Mouse (Mus musculus): ENCODE data around the gene Edaradd. TPM values are rescaled to one million over a fixed set of nuclear protein-coding genes. Genes with fewer than 3 reads are reported as not detected.

Gene Edaradd
- polyA plus RNA-seq, 1 experiment from 2014 or later: 3.2 TPM

DNA sequence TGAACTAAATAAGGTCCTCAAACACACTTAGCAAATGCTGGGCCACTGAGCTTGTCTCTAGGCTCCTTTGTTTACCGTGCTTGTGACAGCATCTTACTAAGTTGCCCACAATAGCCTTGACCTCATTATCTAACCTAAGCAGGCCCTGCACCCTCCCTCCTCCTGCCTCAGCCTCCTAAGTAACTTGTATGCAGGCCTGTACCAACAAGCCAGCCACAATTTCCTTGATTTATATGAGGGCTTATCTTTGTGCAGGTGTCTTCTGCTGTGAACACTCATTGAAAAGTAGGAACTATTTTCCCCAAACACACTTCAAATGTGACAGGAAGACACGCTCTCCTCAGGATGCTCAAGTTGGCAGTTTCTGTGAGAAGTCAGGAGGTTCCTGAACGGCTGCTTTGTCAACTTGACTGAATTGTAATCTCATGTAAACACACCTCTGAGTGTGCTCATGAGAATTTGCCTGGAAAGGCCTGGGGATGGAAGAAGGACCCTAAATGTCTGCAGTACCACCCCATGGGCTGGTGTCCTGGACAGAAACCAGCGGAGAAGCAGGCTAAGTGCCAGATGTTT lies 17.5 kb downstream of the Edaradd start:
- Histone ChIP-seq H3K4me3 (ENCODE audit: low read depth, low read length) (no peak overlapping the region), H3K9ac (ENCODE audit: low read depth, low read length) (peak overlapping the region; percentile 16; the same call in 1 of the 2 replicates), H3K9me3 (ENCODE audit: control insufficient read depth, low read length) (no peaks in the 10 kb centered on the region), H3K27me3 (replicated peaks; ENCODE audit: control insufficient read depth, insufficient read depth, low read length) (no peaks in the 10 kb centered on the region), H3K4me1 (ENCODE audit: control insufficient read depth, insufficient read depth, low read length) (peaks cover 5% of the 10 kb centered on the region), H3K36me3 (ENCODE audit: control insufficient read depth, insufficient read depth, low read length) (no peaks in the 10 kb centered on the region), H3K27ac (replicated peaks; ENCODE audit: low read depth, low read length) (peak overlapping the region; percentile 75), H3K4me2 (ENCODE audit: low read depth, low read length) (no peak overlapping the region)
- DNase-seq (ENCODE audit: low spot score) (no peak), ATAC-seq (ENCODE audit: low read depth) (no peak)
- 56% methylated on average over 4 of the region's 4 CpGs for WGBS

DNA sequence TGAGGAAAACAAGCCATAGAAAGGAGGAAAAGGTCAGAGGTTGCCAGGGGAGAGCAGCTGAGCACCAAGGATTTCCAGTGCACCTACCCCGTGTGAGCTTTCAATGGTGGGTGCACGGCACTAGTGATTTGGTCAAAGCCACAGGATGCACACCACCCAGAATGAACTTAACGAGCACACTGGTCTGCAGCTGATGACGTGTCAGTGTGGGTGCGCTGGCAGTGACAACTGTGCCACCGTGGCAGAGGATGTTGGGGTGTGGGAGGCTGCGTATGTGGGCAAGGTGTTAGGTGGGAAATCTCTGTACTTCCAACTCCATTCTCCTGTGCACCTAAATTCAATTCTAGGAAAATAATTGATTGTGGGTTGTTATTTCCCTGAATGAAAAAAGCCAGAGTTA lies 21.1 kb downstream of the Edaradd start:
- DNase-seq (ENCODE audit: low spot score): no peak
- Histone ChIP-seq H3K9me3 (ENCODE audit: control insufficient read depth, low read length) (no peaks in the 10 kb centered on the region), H3K36me3 (ENCODE audit: control insufficient read depth, insufficient read depth, low read length) (no peaks in the 10 kb centered on the region), H3K27ac (replicated peaks; ENCODE audit: low read depth, low read length) (no peak overlapping the region), H3K27me3 (replicated peaks; ENCODE audit: control insufficient read depth, insufficient read depth, low read length) (no peaks in the 10 kb centered on the region), H3K9ac (ENCODE audit: low read depth, low read length) (no peak overlapping the region), H3K4me3 (ENCODE audit: low read depth, low read length) (no peak overlapping the region), H3K4me2 (ENCODE audit: low read depth, low read length) (no peak overlapping the region), H3K4me1 (ENCODE audit: control insufficient read depth, insufficient read depth, low read length) (peaks cover 5% of the 10 kb centered on the region)
- 86% methylated on average over 7 of the region's 7 CpGs for WGBS
- ATAC-seq (ENCODE audit: low read depth): no peak

DNA sequence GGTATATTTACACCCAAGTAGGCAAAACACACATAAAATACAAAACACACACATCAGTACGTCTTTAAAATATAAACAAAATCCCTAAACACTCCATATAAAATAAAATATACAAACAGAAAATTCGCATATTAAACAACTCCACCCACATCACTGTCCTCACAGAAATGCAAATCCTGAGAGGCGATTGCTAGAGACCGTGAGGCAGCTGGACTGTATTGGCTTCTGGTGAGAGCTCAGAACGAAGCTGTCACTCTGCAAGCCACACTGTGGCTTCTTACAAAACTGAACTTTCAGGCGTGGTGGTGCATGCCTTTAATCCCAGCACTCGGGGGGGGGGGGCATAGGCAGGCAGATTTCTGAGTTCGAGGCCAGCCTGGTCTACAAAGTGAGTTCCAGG lies 22.4 kb downstream of the Edaradd start:
- no peak overlapping the region for H3K4me2 ChIP-seq (ENCODE audit: low read depth, low read length)
- H3K36me3 ChIP-seq (ENCODE audit: control insufficient read depth, insufficient read depth, low read length): no peaks in the 10 kb centered on the region
- 57% methylated on average over 8 of the region's 8 CpGs for WGBS
- H3K4me1 ChIP-seq (ENCODE audit: control insufficient read depth, insufficient read depth, low read length): no peaks in the 10 kb centered on the region
- ATAC-seq (ENCODE audit: low read depth) (no peak), DNase-seq (ENCODE audit: low spot score) (no peak)
- H3K27ac ChIP-seq (replicated peaks; ENCODE audit: low read depth, low read length): no peak overlapping the region
- H3K27me3 ChIP-seq (replicated peaks; ENCODE audit: control insufficient read depth, insufficient read depth, low read length): no peaks in the 10 kb centered on the region
- no peak overlapping the region for H3K9ac ChIP-seq (ENCODE audit: low read depth, low read length)
- no peak overlapping the region for H3K4me3 ChIP-seq (ENCODE audit: low read depth, low read length)
- no peaks in the 10 kb centered on the region for H3K9me3 ChIP-seq (ENCODE audit: control insufficient read depth, low read length)

DNA sequence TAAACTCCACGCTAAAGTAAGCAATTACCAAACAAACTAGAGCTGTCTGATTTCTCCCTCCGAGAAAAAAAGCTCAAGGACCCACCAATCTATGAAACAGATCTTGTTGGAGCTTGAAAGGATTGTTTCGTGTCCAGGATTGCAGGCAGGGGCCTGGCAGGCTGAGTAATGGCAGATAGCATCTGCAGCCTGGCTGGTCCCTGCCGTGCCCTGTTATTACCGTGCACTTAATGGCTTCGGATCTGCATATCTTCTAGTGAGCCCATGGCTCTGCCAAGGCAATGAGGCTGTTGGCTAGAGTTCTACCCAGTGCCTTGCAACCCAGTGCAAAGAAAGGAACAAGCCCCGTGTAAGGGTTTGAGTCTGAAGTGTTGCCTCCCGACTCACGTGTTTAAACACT lies 25.5 kb downstream of the Edaradd start:
- ATAC-seq (ENCODE audit: low read depth): no peak
- no peaks in the 10 kb centered on the region for H3K27me3 ChIP-seq (replicated peaks; ENCODE audit: control insufficient read depth, insufficient read depth, low read length)
- H3K9ac ChIP-seq (ENCODE audit: low read depth, low read length): no peak overlapping the region
- no peak for DNase-seq (ENCODE audit: low spot score)
- H3K36me3 ChIP-seq (ENCODE audit: control insufficient read depth, insufficient read depth, low read length): no peaks in the 10 kb centered on the region
- no peak overlapping the region for H3K4me3 ChIP-seq (ENCODE audit: low read depth, low read length)
- WGBS: 87% methylated on average over 9 of the region's 9 CpGs
- no peak overlapping the region for H3K27ac ChIP-seq (replicated peaks; ENCODE audit: low read depth, low read length)
- no peaks in the 10 kb centered on the region for H3K9me3 ChIP-seq (ENCODE audit: control insufficient read depth, low read length)
- no peak overlapping the region for H3K4me2 ChIP-seq (ENCODE audit: low read depth, low read length)
- H3K4me1 ChIP-seq (ENCODE audit: control insufficient read depth, insufficient read depth, low read length): no peaks in the 10 kb centered on the region

DNA sequence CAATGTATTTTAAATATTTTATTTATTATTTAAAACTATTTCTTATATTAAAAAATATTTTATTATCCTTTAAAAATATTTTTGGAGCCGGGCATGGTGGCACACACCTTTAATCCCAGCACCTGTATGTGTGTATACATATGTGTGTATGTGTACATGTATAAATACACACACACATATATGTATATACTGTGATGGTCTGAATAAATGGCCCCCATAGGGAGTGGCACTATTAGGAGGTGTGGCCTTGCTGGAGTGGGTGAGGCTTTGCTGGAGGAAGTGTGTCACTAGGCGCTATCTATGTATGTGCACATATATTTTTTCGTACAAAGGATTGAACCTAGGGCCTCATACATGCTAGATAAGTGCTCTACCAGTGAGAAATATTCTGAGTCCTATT lies 27.7 kb downstream of the Edaradd start:
- no peak overlapping the region for H3K4me3 ChIP-seq (ENCODE audit: low read depth, low read length)
- ATAC-seq (ENCODE audit: low read depth): peak; percentile 26; the same call in 1 of the 2 replicates
- WGBS: 84% methylated on average over 3 of the region's 3 CpGs
- no peak overlapping the region for H3K27ac ChIP-seq (replicated peaks; ENCODE audit: low read depth, low read length)
- DNase-seq (ENCODE audit: low spot score): no peak
- no peak overlapping the region for H3K4me2 ChIP-seq (ENCODE audit: low read depth, low read length)
- H3K36me3 ChIP-seq (ENCODE audit: control insufficient read depth, insufficient read depth, low read length): no peaks in the 10 kb centered on the region
- H3K4me1 ChIP-seq (ENCODE audit: control insufficient read depth, insufficient read depth, low read length): no peaks in the 10 kb centered on the region
- H3K9ac ChIP-seq (ENCODE audit: low read depth, low read length): no peak overlapping the region
- H3K27me3 ChIP-seq (replicated peaks; ENCODE audit: control insufficient read depth, insufficient read depth, low read length): no peaks in the 10 kb centered on the region
- no peaks in the 10 kb centered on the region for H3K9me3 ChIP-seq (ENCODE audit: control insufficient read depth, low read length)

DNA sequence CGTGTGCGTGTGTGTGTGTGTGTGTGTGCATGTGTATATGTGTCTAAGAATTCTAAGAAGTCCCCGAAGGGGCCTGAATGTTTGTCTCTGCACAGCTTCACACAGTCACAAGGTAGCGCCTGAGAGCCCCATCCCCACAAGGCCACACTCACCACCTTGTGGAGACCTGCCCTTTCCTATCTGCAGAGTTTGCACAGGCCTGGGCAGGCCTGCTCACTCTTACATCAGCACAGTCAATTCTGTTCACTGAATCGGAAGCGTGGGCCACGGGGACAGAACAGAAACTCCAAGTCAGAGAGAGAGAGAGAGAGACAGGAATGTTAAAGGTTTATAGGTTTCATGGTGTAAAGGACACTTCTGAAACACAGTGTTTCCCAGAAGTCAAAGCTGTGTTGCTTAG lies 34.6 kb downstream of the Edaradd start:
- no peaks in the 10 kb centered on the region for H3K27me3 ChIP-seq (replicated peaks; ENCODE audit: control insufficient read depth, insufficient read depth, low read length)
- ATAC-seq (ENCODE audit: low read depth) (peak; percentile 92), DNase-seq (ENCODE audit: low spot score) (peak; percentile 70)
- no peaks in the 10 kb centered on the region for H3K9me3 ChIP-seq (ENCODE audit: control insufficient read depth, low read length)
- peak overlapping the region; percentile 12 for H3K27ac ChIP-seq (replicated peaks; ENCODE audit: low read depth, low read length)
- H3K4me3 ChIP-seq (ENCODE audit: low read depth, low read length): no peak overlapping the region
- H3K4me1 ChIP-seq (ENCODE audit: control insufficient read depth, insufficient read depth, low read length): no peaks in the 10 kb centered on the region
- H3K9ac ChIP-seq (ENCODE audit: low read depth, low read length): no peak overlapping the region
- WGBS: 73% methylated on average over 7 of the region's 7 CpGs
- no peak overlapping the region for H3K4me2 ChIP-seq (ENCODE audit: low read depth, low read length)
- no peaks in the 10 kb centered on the region for H3K36me3 ChIP-seq (ENCODE audit: control insufficient read depth, insufficient read depth, low read length)

DNA sequence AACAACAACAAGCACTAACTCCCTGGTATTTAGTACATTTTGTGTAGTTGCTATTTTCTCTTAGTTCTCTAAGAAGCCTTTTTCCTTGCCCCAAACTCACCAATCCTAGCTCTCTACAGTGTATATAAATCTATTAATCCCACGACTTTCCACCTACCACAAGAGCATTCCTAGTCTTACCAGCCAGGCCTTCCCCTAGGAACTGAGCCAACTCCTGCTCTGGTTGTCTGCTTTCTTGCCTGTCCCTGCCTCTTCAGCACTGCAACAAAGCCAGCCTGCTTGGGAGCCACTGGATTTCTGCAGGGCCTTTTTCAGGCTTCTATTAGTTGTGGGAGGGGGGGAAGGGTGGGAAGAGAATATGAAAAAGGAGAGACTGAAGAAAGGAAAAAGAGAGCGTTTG lies 35.0 kb downstream of the Edaradd start:
- Histone ChIP-seq H3K27ac (replicated peaks; ENCODE audit: low read depth, low read length) (peak overlapping the region; percentile 12), H3K36me3 (ENCODE audit: control insufficient read depth, insufficient read depth, low read length) (no peaks in the 10 kb centered on the region), H3K4me3 (ENCODE audit: low read depth, low read length) (no peak overlapping the region), H3K9ac (ENCODE audit: low read depth, low read length) (peak overlapping the region; percentile 17; the same call in 1 of the 2 replicates), H3K27me3 (replicated peaks; ENCODE audit: control insufficient read depth, insufficient read depth, low read length) (no peaks in the 10 kb centered on the region), H3K9me3 (ENCODE audit: control insufficient read depth, low read length) (no peaks in the 10 kb centered on the region), H3K4me2 (ENCODE audit: low read depth, low read length) (no peak overlapping the region), H3K4me1 (ENCODE audit: control insufficient read depth, insufficient read depth, low read length) (no peaks in the 10 kb centered on the region)
- peak; percentile 78 for DNase-seq (ENCODE audit: low spot score)
- WGBS: 46% methylated on average over 2 of the region's 2 CpGs
- ATAC-seq (ENCODE audit: low read depth): peak; percentile 60; the same call in 1 of the 2 replicates

DNA sequence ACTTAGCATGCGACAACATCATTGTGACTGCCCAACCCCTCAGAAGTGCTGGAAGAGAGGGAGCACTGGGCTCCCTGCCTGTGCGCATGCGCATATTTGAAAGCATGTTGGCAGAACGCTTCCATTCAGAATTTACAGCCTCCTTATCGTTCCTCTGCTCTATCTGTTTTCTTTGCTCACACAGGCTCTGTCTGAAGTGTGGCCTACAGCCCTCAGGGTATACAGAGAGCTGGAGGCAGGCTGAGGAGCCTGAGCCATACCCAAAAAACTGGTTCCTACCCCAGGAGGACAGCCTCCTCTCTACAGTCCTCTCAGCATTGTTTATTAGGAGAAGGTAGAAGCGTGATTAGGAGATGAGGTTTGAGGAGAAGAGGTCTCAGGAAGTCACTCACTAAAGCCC lies 40.4 kb downstream of the Edaradd start:
- 81% methylated on average over 6 of the region's 6 CpGs for WGBS
- Histone ChIP-seq H3K27ac (replicated peaks; ENCODE audit: low read depth, low read length) (no peak overlapping the region), H3K27me3 (replicated peaks; ENCODE audit: control insufficient read depth, insufficient read depth, low read length) (no peaks in the 10 kb centered on the region), H3K4me3 (ENCODE audit: low read depth, low read length) (no peak overlapping the region), H3K9me3 (ENCODE audit: control insufficient read depth, low read length) (no peaks in the 10 kb centered on the region), H3K9ac (ENCODE audit: low read depth, low read length) (no peak overlapping the region), H3K4me2 (ENCODE audit: low read depth, low read length) (no peak overlapping the region), H3K36me3 (ENCODE audit: control insufficient read depth, insufficient read depth, low read length) (no peaks in the 10 kb centered on the region), H3K4me1 (ENCODE audit: control insufficient read depth, insufficient read depth, low read length) (no peaks in the 10 kb centered on the region)
- ATAC-seq (ENCODE audit: low read depth) (no peak), DNase-seq (ENCODE audit: low spot score) (no peak)

DNA sequence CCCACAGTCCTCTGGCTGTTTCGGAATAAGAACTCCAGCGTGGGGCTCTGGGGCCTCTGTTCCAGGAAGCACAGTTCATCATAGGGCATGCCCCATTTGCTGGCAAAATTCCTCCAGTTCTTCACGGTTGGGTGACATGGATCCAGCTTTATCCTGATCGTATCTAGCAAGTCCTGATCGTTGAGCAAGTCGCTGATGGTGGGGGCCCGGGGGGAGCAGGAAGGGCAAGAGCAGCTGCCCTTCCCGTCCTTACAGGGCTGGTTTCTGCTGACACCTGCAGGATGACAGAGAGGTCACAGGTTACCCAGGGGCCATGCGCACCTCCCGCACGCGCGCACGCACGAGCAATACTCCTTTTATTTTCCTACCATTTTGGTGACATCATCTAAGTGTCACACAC lies 41.9 kb downstream of the Edaradd start:
- WGBS: 73% methylated on average over 15 of the region's 15 CpGs
- no peak overlapping the region for H3K4me3 ChIP-seq (ENCODE audit: low read depth, low read length)
- ATAC-seq (ENCODE audit: low read depth): no peak
- no peak for DNase-seq (ENCODE audit: low spot score)
- H3K9me3 ChIP-seq (ENCODE audit: control insufficient read depth, low read length): no peaks in the 10 kb centered on the region
- no peaks in the 10 kb centered on the region for H3K27me3 ChIP-seq (replicated peaks; ENCODE audit: control insufficient read depth, insufficient read depth, low read length)
- H3K4me1 ChIP-seq (ENCODE audit: control insufficient read depth, insufficient read depth, low read length): no peaks in the 10 kb centered on the region
- no peak overlapping the region for H3K27ac ChIP-seq (replicated peaks; ENCODE audit: low read depth, low read length)
- H3K36me3 ChIP-seq (ENCODE audit: control insufficient read depth, insufficient read depth, low read length): no peaks in the 10 kb centered on the region
- no peak overlapping the region for H3K4me2 ChIP-seq (ENCODE audit: low read depth, low read length)
- no peak overlapping the region for H3K9ac ChIP-seq (ENCODE audit: low read depth, low read length)
